Mouse (Mus musculus): ENCODE measurements at regions not wholly inside any gene's neighbourhood (a gene's known extent, or its start where the extent isn't known, plus 50 kb on each side); places are given as distances from the start of the nearest gene placed in this dataset.

DNA sequence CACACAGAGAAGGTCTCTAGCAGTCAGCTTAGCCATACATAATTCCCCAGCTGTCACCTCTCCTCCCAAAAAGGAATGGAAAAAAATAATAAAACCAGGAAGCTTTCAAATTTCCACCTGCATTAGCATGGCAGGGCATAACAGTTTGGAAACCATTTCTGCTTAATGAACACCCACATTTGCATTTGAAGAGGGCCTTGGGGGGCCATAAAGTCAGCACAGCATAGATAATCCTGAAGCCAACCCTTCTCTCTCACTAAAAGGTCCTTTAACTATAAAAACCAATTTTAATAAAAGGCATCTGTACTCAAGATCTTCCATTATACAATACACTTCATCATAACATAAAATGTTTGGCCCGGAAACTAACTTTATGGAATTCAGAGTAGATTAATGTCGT lies 360.1 kb upstream of the Map3k7 start:
- TF ChIP-seq CTCF (IDR thresholded peaks at IDR 0.05; ENCODE audit: low read depth) (no peak), EP300 (IDR thresholded peaks at IDR 0.05; ENCODE audit: low read depth) (no peak)

Measured in liver, postnatal 0 days (tissue).